Mouse (Mus musculus) kidney, embryonic 15.5 days (tissue): ENCODE results near the gene Incenp. TPM values are rescaled to one million over a fixed set of nuclear protein-coding genes. Genes with fewer than 3 reads are reported as not detected.
"Not testable (repeated sequence)": the region's sequence is repeated elsewhere in the genome, so short reads cannot be mapped to it uniquely, and the experiment has no call there.

Source experiments
- ATAC-seq: fragments of 200-750 bp; cut with Nextera tagmentation; replicated peaks from 2 replicates; pipeline ENCODE4 v1.8.0; 2017; ENCODE audit warnings: moderate TSS enrichment; ENCODE audit not compliant: low FRiP score
- H3K27ac ChIP-seq: fragments of 300-500 bp; sonication (generic); 2 replicates; pipeline ENCODE4 v1.5.1; 2015; ENCODE audit warnings: mild to moderate bottlenecking, inconsistent platforms
- H3K27me3 ChIP-seq: fragments of 300-500 bp; sonication (generic); 2 replicates; pipeline ENCODE4 v1.6.1; 2015; ENCODE audit warnings: inconsistent platforms
- H3K36me3 ChIP-seq: fragments of 300-500 bp; sonication (generic); 2 replicates; pipeline ENCODE4 v1.6.1; 2015; ENCODE audit warnings: inconsistent platforms
- H3K4me1 ChIP-seq: fragments of 300-500 bp; sonication (generic); 2 replicates; pipeline ENCODE4 v1.6.1; 2015; ENCODE audit warnings: inconsistent platforms
- H3K4me2 ChIP-seq: fragments of 300-500 bp; sonication (generic); 2 replicates; pipeline ENCODE4 v1.6.1; 2015; ENCODE audit warnings: moderate library complexity, mild to moderate bottlenecking, inconsistent platforms
- H3K4me3 ChIP-seq: fragments of 300-500 bp; sonication (generic); replicated peaks from 2 replicates; pipeline ENCODE4 v1.5.1; 2015; ENCODE audit warnings: mild to moderate bottlenecking, inconsistent platforms
- H3K9ac ChIP-seq: fragments of 300-500 bp; sonication (generic); 2 replicates; pipeline ENCODE4 v1.6.1; 2015; ENCODE audit warnings: mild to moderate bottlenecking, inconsistent platforms
- H3K9me3 ChIP-seq: fragments of 300-500 bp; sonication (generic); replicated peaks from 2 replicates; pipeline ENCODE4 v1.6.1; 2016; ENCODE audit warnings: inconsistent platforms
- WGBS: fragments of 180-500 bp; shearing (Covaris S2); methylation state at CpG from one replicate; pipeline ENCODE4 v1.1.7; 2015; ENCODE audit warnings: mixed read lengths; 5-methylcytosine and 5-hydroxymethylcytosine counted together
- polyA plus RNA-seq: library from polyadenylated mRNA; unstranded; fragments of >200 nt; fragmentation: Nextera tagmentation; extraction: Ambion mirVana; gene quantifications from 2 replicates; pipeline ENCODE4 v1.2.1, GENCODE M21; 2015

The Incenp gene
- polyA plus RNA-seq, 1 experiment from 2014 or later = 112 TPM

- peaks cover 9% of the 10 kb centered on the region; the same call in 1 of the 2 replicates for H3K4me1 ChIP-seq
- H3K27me3 ChIP-seq = no peaks in the 10 kb centered on the region
- H3K4me2 ChIP-seq = no peak overlapping the region
- H3K4me3 ChIP-seq = no peak overlapping the region
- no peak overlapping the region for H3K9ac ChIP-seq
- no peak for ATAC-seq
- no peak overlapping the region for H3K27ac ChIP-seq
- WGBS = 75% methylated on average over 2 of the region's 2 CpGs
- no peaks in the 10 kb centered on the region for H3K9me3 ChIP-seq
- H3K36me3 ChIP-seq = no peaks in the 10 kb centered on the region
Measured at GRCm38 (mm10) chr19:9933908-9934307, 34.6 kb upstream of the Incenp start.

GRCm38 (mm10) chr19:9931167-9931607, 31.8 kb upstream of the Incenp start:
- H3K9me3 ChIP-seq, H3K4me2 ChIP-seq, H3K27me3 ChIP-seq, ATAC-seq, H3K9ac ChIP-seq, H3K36me3 ChIP-seq, H3K4me3 ChIP-seq, H3K27ac ChIP-seq, H3K4me1 ChIP-seq: not testable (repeated sequence)
- 63% methylated on average over 2 of the region's 2 CpGs for WGBS

GRCm38 (mm10) chr19:9928089-9928488, 28.7 kb upstream of the Incenp start:
- Histone ChIP-seq H3K36me3 (no peaks in the 10 kb centered on the region), H3K9ac (no peak overlapping the region), H3K4me3 (no peak overlapping the region), H3K9me3 (no peaks in the 10 kb centered on the region), H3K4me1 (peaks cover 9% of the 10 kb centered on the region), H3K27me3 (no peaks in the 10 kb centered on the region), H3K4me2 (no peak overlapping the region), H3K27ac (no peak overlapping the region)
- no peak for ATAC-seq
- WGBS = 80% methylated on average over 9 of the region's 9 CpGs

GRCm38 (mm10) chr19:9924769-9925272, 25.5 kb upstream of the Incenp start:
- Histone ChIP-seq H3K9ac (no peak overlapping the region), H3K4me3 (no peak overlapping the region), H3K27ac (no peak overlapping the region), H3K36me3 (no peaks in the 10 kb centered on the region), H3K4me2 (no peak overlapping the region), H3K27me3 (no peaks in the 10 kb centered on the region), H3K4me1 (peaks cover 28% of the 10 kb centered on the region), H3K9me3 (no peaks in the 10 kb centered on the region)
- ATAC-seq = no peak
- 34% methylated on average over 8 of the region's 8 CpGs for WGBS

- Histone ChIP-seq H3K9me3 (no peaks in the 10 kb centered on the region), H3K9ac (no peak overlapping the region), H3K4me1 (peaks cover 28% of the 10 kb centered on the region), H3K27me3 (no peaks in the 10 kb centered on the region), H3K4me2 (no peak overlapping the region), H3K36me3 (no peaks in the 10 kb centered on the region), H3K4me3 (no peak overlapping the region), H3K27ac (no peak overlapping the region)
- ATAC-seq = 0 out of 2 replicates have a peak, but pooled peaks have one; percentile 24
- WGBS = 44% methylated on average over 13 of the region's 13 CpGs
Measured at GRCm38 (mm10) chr19:9924034-9924768, 24.9 kb upstream of the Incenp start.

- Histone ChIP-seq H3K9me3 (no peaks in the 10 kb centered on the region), H3K36me3 (no peaks in the 10 kb centered on the region), H3K9ac (no peak overlapping the region), H3K4me2 (no peak overlapping the region), H3K27ac (no peak overlapping the region), H3K4me1 (peaks cover 28% of the 10 kb centered on the region), H3K27me3 (no peaks in the 10 kb centered on the region), H3K4me3 (no peak overlapping the region)
- no peak for ATAC-seq
Measured at GRCm38 (mm10) chr19:9923048-9923447, 23.7 kb upstream of the Incenp start.

DNA sequence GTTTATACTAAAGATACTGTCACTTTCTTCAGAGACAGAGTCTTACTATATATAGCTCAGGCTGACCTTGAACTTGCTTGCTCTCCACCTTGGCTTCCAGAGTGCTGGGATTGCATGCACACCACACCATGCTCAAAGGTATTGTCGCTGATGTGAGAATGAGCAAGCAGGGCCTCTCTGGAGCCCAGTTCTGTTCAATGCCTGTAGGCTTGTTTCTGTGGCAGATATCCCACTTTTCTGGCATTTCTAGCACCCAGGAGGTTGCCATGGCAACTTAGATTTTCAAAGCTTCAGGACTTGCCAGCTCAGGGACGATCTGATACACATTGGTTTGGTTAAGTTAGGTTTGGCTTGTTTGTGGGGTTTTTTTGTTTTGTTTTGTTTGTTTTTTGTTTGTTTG, 22.9 kb upstream of the Incenp start:
- Histone ChIP-seq H3K4me1 (peaks cover 28% of the 10 kb centered on the region), H3K4me3 (no peak overlapping the region), H3K9me3 (no peaks in the 10 kb centered on the region), H3K4me2 (no peak overlapping the region), H3K9ac (no peak overlapping the region), H3K27ac (no peak overlapping the region), H3K36me3 (no peaks in the 10 kb centered on the region), H3K27me3 (no peaks in the 10 kb centered on the region)
- 35% methylated on average over 2 of the region's 2 CpGs for WGBS
- no peak for ATAC-seq

GRCm38 (mm10) chr19:9920835-9921784, 21.8 kb upstream of the Incenp start:
- peak; percentile 47; the same call in 1 of the 2 replicates for ATAC-seq
- Histone ChIP-seq H3K27ac (no peak overlapping the region), H3K4me3 (no peak overlapping the region), H3K9me3 (no peaks in the 10 kb centered on the region), H3K9ac (no peak overlapping the region), H3K4me1 (peaks cover 28% of the 10 kb centered on the region), H3K4me2 (no peak overlapping the region), H3K36me3 (no peaks in the 10 kb centered on the region), H3K27me3 (no peaks in the 10 kb centered on the region)
- 34% methylated on average over 13 of the region's 13 CpGs for WGBS

- H3K4me2 ChIP-seq = no peak overlapping the region
- no peak overlapping the region for H3K9ac ChIP-seq
- H3K9me3 ChIP-seq = no peaks in the 10 kb centered on the region
- WGBS = 54% methylated on average over 9 of the region's 9 CpGs
- ATAC-seq = no peak
- no peaks in the 10 kb centered on the region for H3K27me3 ChIP-seq
- no peaks in the 10 kb centered on the region for H3K36me3 ChIP-seq
- no peak overlapping the region for H3K4me3 ChIP-seq
- H3K27ac ChIP-seq = no peak overlapping the region
- H3K4me1 ChIP-seq = peaks cover 20% of the 10 kb centered on the region
Measured at GRCm38 (mm10) chr19:9918176-9918861, 19.0 kb upstream of the Incenp start.

DNA sequence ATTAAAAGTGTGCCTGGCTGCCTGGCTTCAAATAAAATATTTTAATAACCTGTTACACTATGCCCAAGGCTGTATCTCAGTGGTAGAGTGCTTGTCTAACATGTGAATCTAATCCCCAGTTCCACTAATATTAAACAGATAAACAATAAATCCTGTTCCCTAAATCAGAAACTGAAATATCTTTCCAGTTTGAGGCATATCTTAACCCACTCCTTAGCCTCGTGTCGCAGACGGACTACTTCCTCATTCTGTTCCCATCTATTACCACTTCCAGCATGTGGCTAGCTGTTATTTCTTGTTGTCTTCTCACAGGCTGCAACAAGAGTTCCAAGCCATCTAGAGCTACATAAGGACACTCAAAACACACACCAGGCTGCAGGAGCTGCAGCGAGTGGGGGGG, 18.4 kb upstream of the Incenp start:
- no peak for ATAC-seq
- no peaks in the 10 kb centered on the region for H3K36me3 ChIP-seq
- no peaks in the 10 kb centered on the region for H3K9me3 ChIP-seq
- no peak overlapping the region for H3K4me2 ChIP-seq
- H3K9ac ChIP-seq = no peak overlapping the region
- H3K4me1 ChIP-seq = peaks cover 19% of the 10 kb centered on the region
- 85% methylated on average over 4 of the region's 4 CpGs for WGBS
- no peak overlapping the region for H3K4me3 ChIP-seq
- no peaks in the 10 kb centered on the region for H3K27me3 ChIP-seq
- H3K27ac ChIP-seq = no peak overlapping the region

DNA sequence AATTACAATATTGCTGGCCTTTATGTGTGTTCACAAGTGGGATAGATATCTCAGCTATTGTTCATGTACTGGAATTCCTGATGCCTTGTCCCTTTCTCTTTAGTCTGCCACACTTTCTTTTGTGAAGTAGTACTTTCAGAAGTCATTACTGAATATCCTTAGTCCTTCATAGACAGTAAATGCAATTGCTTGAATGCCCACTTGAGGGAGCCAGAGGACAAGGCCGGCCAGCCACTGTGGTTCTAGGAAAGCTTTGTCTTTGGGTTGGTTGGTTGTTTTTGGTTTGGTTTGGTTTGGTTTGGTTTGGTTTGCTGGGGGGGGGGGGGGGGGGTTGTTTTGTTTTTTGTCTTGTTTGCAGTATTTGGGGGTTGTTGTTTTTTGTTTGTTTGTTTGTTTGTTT, 16.6 kb upstream of the Incenp start:
- Histone ChIP-seq H3K27me3 (no peaks in the 10 kb centered on the region), H3K4me3 (no peak overlapping the region), H3K9ac (no peak overlapping the region), H3K4me2 (no peak overlapping the region), H3K36me3 (no peaks in the 10 kb centered on the region), H3K4me1 (0 out of 2 replicates have a peak, but pooled peaks cover 4% of the 10 kb centered on the region), H3K27ac (no peak overlapping the region), H3K9me3 (no peaks in the 10 kb centered on the region)
- ATAC-seq = 0 out of 2 replicates have a peak, but pooled peaks have one; percentile 20
- 0% methylated on average over 1 of the region's 1 CpGs for WGBS
